Comparison of ENCODE assay signal across 30 mouse cellular contexts in the genomic region with DNA sequence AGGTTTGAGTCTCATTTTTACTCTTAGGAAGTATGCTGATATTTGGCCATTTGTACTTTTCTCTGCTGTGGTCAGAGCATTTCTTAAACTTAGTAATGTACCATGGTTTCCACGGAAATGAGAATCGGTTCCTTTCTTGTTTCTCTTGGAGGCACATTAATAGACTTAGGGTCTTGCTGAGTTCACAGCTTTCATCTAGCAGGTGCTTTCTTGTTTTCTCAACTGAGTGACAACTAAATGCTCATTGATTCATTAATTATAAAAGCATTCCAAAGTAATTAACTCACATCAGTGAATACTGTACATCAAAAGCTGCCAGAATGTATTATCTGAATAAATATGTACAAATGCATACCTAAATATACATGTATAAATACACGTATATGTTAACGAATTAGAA.
DNase-seq lines count a peak whose midpoint lies in the region; ATAC-seq and TF ChIP-seq lines count a peak whose summit lies in the region.
"Had no signal": no experiment of that assay in that cellular context is flagged by ENCODE, and none has a peak within 500 bp of the region (broad histone marks: within the 10 kb centered on the region; RNA-seq: fewer than 3 reads in every experiment).

No protein-coding gene starts in this region.

- H3K4me2 ChIP-seq in forebrain, embryonic 14.5 days (ENCODE audit: low read length): no peak overlapping the region
- no peak overlapping the region for H3K4me2 ChIP-seq in forebrain, embryonic 13.5 days
- no peak overlapping the region for H3K4me2 ChIP-seq in midbrain, embryonic 15.5 days
- H3K4me2 ChIP-seq in forebrain, postnatal 0 days (ENCODE audit: low read depth): no peak overlapping the region
- H3K4me2 ChIP-seq: embryonic facial prominence, embryonic 13.5 days; heart, embryonic 12.5 days; heart, embryonic 15.5 days; hindbrain, embryonic 13.5 days; intestine, embryonic 15.5 days had no signal

- no peaks in the 10 kb centered on the region for H3K27me3 ChIP-seq in forebrain, embryonic 14.5 days (replicated peaks; ENCODE audit: control insufficient read depth, insufficient read depth, low read length)
- H3K27me3 ChIP-seq in forebrain, embryonic 13.5 days: no peaks in the 10 kb centered on the region
- H3K27me3 ChIP-seq in midbrain, embryonic 15.5 days (replicated peaks): no peaks in the 10 kb centered on the region
- H3K27me3 ChIP-seq in midbrain, embryonic 10.5 days (ENCODE audit: low read depth, poor library complexity, severe bottlenecking): no peaks in the 10 kb centered on the region
- no peaks in the 10 kb centered on the region for H3K27me3 ChIP-seq in forebrain, postnatal 0 days (ENCODE audit: insufficient read depth, low read length)
- H3K27me3 ChIP-seq: embryonic facial prominence, embryonic 13.5 days; heart, embryonic 12.5 days; heart, embryonic 15.5 days; hindbrain, embryonic 13.5 days; intestine, embryonic 15.5 days; Patski had no signal

- ATAC-seq in forebrain, embryonic 14.5 days: 0 out of 2 replicates have a peak, but pooled peaks have one; percentile 20
- no peak for ATAC-seq in forebrain, embryonic 13.5 days
- no peak for ATAC-seq in midbrain, embryonic 15.5 days (replicated peaks)
- ATAC-seq in forebrain, postnatal 0 days: 0 out of 2 replicates have a peak, but pooled peaks have one; percentile 10
- ATAC-seq: hindbrain, embryonic 16.5 days; intestine, embryonic 15.5 days; Patski had no signal

- intact Hi-C loops in gastrocnemius, postnatal 14 days (cut with DNase I; ENCODE audit: low total_unique reads): no loop called here

- H3K4me3 ChIP-seq in forebrain, embryonic 14.5 days (ENCODE audit: low read depth, low read length): no peak overlapping the region
- no peak overlapping the region for H3K4me3 ChIP-seq in forebrain, embryonic 13.5 days
- no peak overlapping the region for H3K4me3 ChIP-seq in midbrain, embryonic 15.5 days
- H3K4me3 ChIP-seq in midbrain, embryonic 10.5 days: no peak overlapping the region
- H3K4me3 ChIP-seq in forebrain, postnatal 0 days (ENCODE audit: low read depth, low read length): no peak overlapping the region
- H3K4me3 ChIP-seq: embryonic facial prominence, embryonic 10.5 days; embryonic facial prominence, embryonic 13.5 days; erythroblast, embryonic 14.5 days; gastrocnemius, adult 2 months; heart, embryonic 12.5 days; heart, embryonic 15.5 days; hindbrain, embryonic 10.5 days; hindbrain, embryonic 13.5 days; intestine, embryonic 15.5 days had no signal

- 24% methylated on average over 4 of the region's 4 CpGs for WGBS in forebrain, embryonic 14.5 days
- WGBS in forebrain, embryonic 13.5 days: 38% methylated on average over 4 of the region's 4 CpGs
- WGBS in midbrain, embryonic 15.5 days: 57% methylated on average over 4 of the region's 4 CpGs
- 90% methylated on average over 4 of the region's 4 CpGs for WGBS in midbrain, embryonic 10.5 days
- WGBS in forebrain, postnatal 0 days: 30% methylated on average over 4 of the region's 4 CpGs

- no peaks in the 10 kb centered on the region for H3K9me3 ChIP-seq in forebrain, embryonic 14.5 days (replicated peaks; ENCODE audit: control insufficient read depth, low read length)
- H3K9me3 ChIP-seq in forebrain, embryonic 13.5 days (replicated peaks): no peaks in the 10 kb centered on the region
- no peaks in the 10 kb centered on the region for H3K9me3 ChIP-seq in midbrain, embryonic 15.5 days
- no peaks in the 10 kb centered on the region for H3K9me3 ChIP-seq in midbrain, embryonic 10.5 days (replicated peaks)
- H3K9me3 ChIP-seq in forebrain, postnatal 0 days (ENCODE audit: low read length): no peaks in the 10 kb centered on the region
- H3K9me3 ChIP-seq: embryonic facial prominence, embryonic 10.5 days; embryonic facial prominence, embryonic 13.5 days; heart, embryonic 12.5 days; heart, embryonic 15.5 days; hindbrain, embryonic 10.5 days; hindbrain, embryonic 13.5 days; intestine, embryonic 15.5 days had no signal

- no peak for TF ChIP-seq POLR2A in brain, embryonic 14.5 days (IDR thresholded peaks at IDR 0.05; ENCODE audit: borderline replicate concordance, extremely low read depth, insufficient read depth, insufficient read length, poor library complexity, severe bottlenecking)

- H3K4me1 ChIP-seq in forebrain, embryonic 14.5 days (ENCODE audit: control insufficient read depth, insufficient read depth, low read length): no peaks in the 10 kb centered on the region
- 0 out of 2 replicates have a peak, but pooled peaks cover 8% of the 10 kb centered on the region for H3K4me1 ChIP-seq in forebrain, embryonic 13.5 days
- H3K4me1 ChIP-seq in midbrain, embryonic 15.5 days: no peaks in the 10 kb centered on the region
- no peaks in the 10 kb centered on the region for H3K4me1 ChIP-seq in midbrain, embryonic 10.5 days
- no peaks in the 10 kb centered on the region for H3K4me1 ChIP-seq in forebrain, postnatal 0 days (ENCODE audit: insufficient read depth)
- H3K4me1 ChIP-seq: embryonic facial prominence, embryonic 10.5 days; embryonic facial prominence, embryonic 13.5 days; heart, embryonic 12.5 days; heart, embryonic 15.5 days; hindbrain, embryonic 10.5 days; hindbrain, embryonic 13.5 days; intestine, embryonic 15.5 days had no signal

- no peak for TF ChIP-seq CTCF in brain, embryonic 14.5 days (IDR thresholded peaks at IDR 0.05; ENCODE audit: borderline replicate concordance, extremely low read depth, insufficient read depth, insufficient read length)
- no peak for TF ChIP-seq CTCF in forebrain, postnatal 0 days (IDR thresholded peaks at IDR 0.05; ENCODE audit: low read depth)

- no peak overlapping the region for H3K27ac ChIP-seq in forebrain, embryonic 14.5 days (ENCODE audit: low read depth, low read length)
- H3K27ac ChIP-seq in forebrain, embryonic 13.5 days: no peak overlapping the region
- 0 out of 2 replicates have a peak overlapping the region, but pooled peaks have one; percentile 20 for H3K27ac ChIP-seq in midbrain, embryonic 15.5 days
- H3K27ac ChIP-seq in midbrain, embryonic 10.5 days (replicated peaks): no peak overlapping the region
- no peak overlapping the region for H3K27ac ChIP-seq in forebrain, postnatal 0 days (ENCODE audit: low read depth, low read length)
- H3K27ac ChIP-seq: embryonic facial prominence, embryonic 10.5 days; embryonic facial prominence, embryonic 13.5 days; gastrocnemius, adult 2 months; heart, embryonic 15.5 days; hindbrain, embryonic 10.5 days; hindbrain, embryonic 13.5 days; intestine, embryonic 15.5 days had no signal

- no peak overlapping the region for H3K9ac ChIP-seq in forebrain, embryonic 14.5 days (ENCODE audit: low read length)
- no peak overlapping the region for H3K9ac ChIP-seq in forebrain, embryonic 13.5 days
- no peak overlapping the region for H3K9ac ChIP-seq in midbrain, embryonic 15.5 days
- no peak overlapping the region for H3K9ac ChIP-seq in forebrain, postnatal 0 days
- H3K9ac ChIP-seq: embryonic facial prominence, embryonic 13.5 days; heart, embryonic 12.5 days; heart, embryonic 15.5 days; hindbrain, embryonic 13.5 days; intestine, embryonic 15.5 days had no signal

- no peaks in the 10 kb centered on the region for H3K36me3 ChIP-seq in forebrain, embryonic 14.5 days (ENCODE audit: control insufficient read depth, insufficient read depth, low read length)
- no peaks in the 10 kb centered on the region for H3K36me3 ChIP-seq in forebrain, embryonic 13.5 days (ENCODE audit: poor library complexity, severe bottlenecking)
- no peaks in the 10 kb centered on the region for H3K36me3 ChIP-seq in midbrain, embryonic 15.5 days (replicated peaks)
- no peaks in the 10 kb centered on the region for H3K36me3 ChIP-seq in midbrain, embryonic 10.5 days
- H3K36me3 ChIP-seq in forebrain, postnatal 0 days (ENCODE audit: insufficient read depth): no peaks in the 10 kb centered on the region
- H3K36me3 ChIP-seq: embryonic facial prominence, embryonic 10.5 days; embryonic facial prominence, embryonic 13.5 days; heart, embryonic 12.5 days; heart, embryonic 15.5 days; hindbrain, embryonic 10.5 days; hindbrain, embryonic 13.5 days; intestine, embryonic 15.5 days had no signal

- peak; percentile 24 for DNase-seq in forebrain, embryonic 14.5 days (ENCODE audit: low spot score)
- no peak for DNase-seq in midbrain, embryonic 10.5 days (ENCODE audit: low spot score)
- peak; percentile 43 for DNase-seq in brain, embryonic 14.5 days (ENCODE audit: low read depth)
- no peak for DNase-seq in forebrain, postnatal 0 days
- no peak for DNase-seq in gastrocnemius, postnatal 14 days
- DNase-seq: adrenal gland, postnatal 10 days; adrenal gland, postnatal 36 days; cerebellum, adult 11 months; cerebellum, adult 2 months; cerebellum, adult 9-11 months; cerebellum, postnatal 36 days; embryo, embryonic 11 days; gastrocnemius, adult 2 months; gastrocnemius, postnatal 25 days; heart, adult 18-20 months; heart, postnatal 10 days; heart, postnatal 36 days; kidney, adult 11 months had no signal

Comparison
In these comparisons a context has a peak if more than half of its experiments do, and no peak if none do; other contexts are left out.
1. ATAC-seq: peak in forebrain, embryonic 14.5 days (single experiment) and forebrain, postnatal 0 days (single experiment); none in forebrain, embryonic 13.5 days (single experiment) and midbrain, embryonic 15.5 days (single experiment).
2. DNase-seq: peak in forebrain, embryonic 14.5 days (single experiment) and brain, embryonic 14.5 days (single experiment); none in midbrain, embryonic 10.5 days (single experiment), forebrain, postnatal 0 days (single experiment) and gastrocnemius, postnatal 14 days (single experiment).